Mouse (Mus musculus) hematopoietic stem cell, adult 5-6 weeks (primary cell): ENCODE measurements at regions not wholly inside any gene's neighbourhood (a gene's known extent, or its start where the extent isn't known, plus 50 kb on each side); places are given as distances from the start of the nearest gene placed in this dataset.

Source experiments
- ATAC-seq, 2 experiments: fragments of 125-278 bp in 1 of 2; replicated peaks in 1 of 2; 2 replicates each; pipeline ENCODE4 v1.8.0; 2016 to 2017; ENCODE audit warnings: inconsistent platforms in 2 of 2, mild to moderate bottlenecking in 2 of 2, moderate number of reproducible peaks in 2 of 2, low read depth in 1 of 2, moderate TSS enrichment in 1 of 2; ENCODE audit not compliant: low FRiP score in 2 of 2, poor library complexity in 2 of 2, severe bottlenecking in 2 of 2, insufficient read depth in 1 of 2, low TSS enrichment in 1 of 2

- ATAC-seq, result peak; percentile 61 to 77
These were observed 75.2 kb downstream of the Chst2 start for GRCm38 (mm10) chr9:95331275-95331674.

GRCm38 (mm10) chr9:95330097-95330496 lies 76.4 kb downstream of the Chst2 start:
- ATAC-seq, result no peak

- ATAC-seq, result no peak
These were observed 77.5 kb downstream of the Chst2 start for GRCm38 (mm10) chr9:95329053-95329430.

GRCm38 (mm10) chr9:95328261-95329052 lies 78.1 kb downstream of the Chst2 start:
- peak; percentile 70 to 78 for ATAC-seq

- ATAC-seq, result no peak
These were observed 78.8 kb downstream of the Chst2 start for GRCm38 (mm10) chr9:95327771-95328170.

GRCm38 (mm10) chr9:95323622-95324021 lies 82.9 kb downstream of the Chst2 start:
- ATAC-seq, result no peak

GRCm38 (mm10) chr9:95322893-95323292 lies 83.6 kb downstream of the Chst2 start:
- no peak for ATAC-seq

- ATAC-seq, result no peak
These were observed 84.5 kb downstream of the Chst2 start for GRCm38 (mm10) chr9:95322031-95322430.

GRCm38 (mm10) chr9:95318926-95319325 lies 87.6 kb downstream of the Chst2 start:
- ATAC-seq, result no peak

GRCm38 (mm10) chr9:95316726-95317125 lies 89.8 kb downstream of the Chst2 start:
- no peak for ATAC-seq

- ATAC-seq, result no peak
These were observed 91.4 kb downstream of the Chst2 start for GRCm38 (mm10) chr9:95315080-95315479.

- no peak for ATAC-seq
These were observed 94.9 kb downstream of the Chst2 start for GRCm38 (mm10) chr9:95311671-95312070.

- no peak for ATAC-seq
These were observed 117.5 kb downstream of the Chst2 start for GRCm38 (mm10) chr9:95289008-95289407.

GRCm38 (mm10) chr9:95282996-95283395 lies 123.5 kb downstream of the Chst2 start:
- no peak for ATAC-seq

GRCm38 (mm10) chr9:95282502-95282901 lies 124.0 kb downstream of the Chst2 start:
- ATAC-seq, result no peak
